Mouse (Mus musculus): ENCODE results near the gene Rhod.
"Not testable (repeated sequence)": the region's sequence is repeated elsewhere in the genome, so short reads cannot be mapped to it uniquely, and the experiment has no call there.

Gene Rhod

DNA sequence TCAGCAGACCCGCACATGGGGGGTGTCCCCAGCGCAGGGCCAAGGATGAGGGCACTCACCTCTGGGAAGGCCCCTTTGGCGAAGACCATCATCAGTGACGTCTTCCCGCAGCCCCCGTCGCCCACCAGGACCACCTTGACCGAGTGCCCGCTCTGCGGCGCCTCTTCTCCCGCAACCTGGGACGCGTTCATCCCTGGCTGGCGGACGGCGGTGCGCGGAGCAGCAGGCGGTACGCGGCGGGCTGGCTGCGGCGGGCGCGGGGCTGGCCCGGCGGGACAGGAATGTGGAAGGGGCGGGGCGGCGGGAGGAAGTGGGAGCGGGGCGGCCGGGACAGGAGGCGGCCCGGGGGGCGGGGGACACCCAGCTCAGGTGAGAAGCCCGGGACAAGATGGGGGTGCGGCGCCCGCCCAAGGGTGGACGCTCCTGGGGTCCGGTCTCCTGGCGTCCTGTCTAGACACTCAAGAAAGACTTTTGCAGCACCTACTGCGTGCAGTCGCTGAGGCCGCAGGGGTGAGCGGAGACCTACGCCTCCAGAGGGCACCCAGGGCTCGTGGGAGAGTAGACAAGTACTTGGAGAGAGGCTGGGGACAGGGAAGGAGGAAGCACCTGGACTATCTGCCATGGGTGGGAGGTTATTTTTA lies at the start of gene Rhod:
Gene Rhod, minus strand, starts transcription at position 272 of the 641 bp plus-strand sequence.
- CTCF ChIA-PET, result no interaction called here

- CTCF ChIA-PET, result no interaction called here
Observed at GRCm38 (mm10) chr19:4487877-4488276, 48.6 kb upstream of the Rhod start.

DNA sequence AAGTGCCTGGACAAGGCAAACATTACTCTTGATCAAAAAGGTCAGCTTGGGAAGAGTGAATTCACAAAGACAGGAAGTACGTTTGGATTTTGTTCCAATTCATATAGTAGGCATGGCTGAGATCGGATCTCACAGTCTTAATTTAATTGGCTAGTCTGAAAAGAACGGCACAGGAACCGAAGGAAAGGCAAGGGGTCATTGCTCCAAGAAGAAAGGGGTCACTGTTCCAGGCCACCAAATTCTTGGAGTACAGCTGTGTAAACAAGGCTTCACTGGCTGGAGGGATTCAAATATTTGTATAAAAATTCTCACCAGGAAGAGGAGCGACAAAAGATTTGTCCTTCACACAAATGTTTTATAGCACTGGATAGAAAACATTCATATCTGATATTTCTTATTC lies 45.8 kb upstream of the Rhod start:
- CTCF ChIA-PET, result no interaction called here

- CTCF ChIA-PET, result no interaction called here
Observed at GRCm38 (mm10) chr19:4482111-4482859, 43.1 kb upstream of the Rhod start.

DNA sequence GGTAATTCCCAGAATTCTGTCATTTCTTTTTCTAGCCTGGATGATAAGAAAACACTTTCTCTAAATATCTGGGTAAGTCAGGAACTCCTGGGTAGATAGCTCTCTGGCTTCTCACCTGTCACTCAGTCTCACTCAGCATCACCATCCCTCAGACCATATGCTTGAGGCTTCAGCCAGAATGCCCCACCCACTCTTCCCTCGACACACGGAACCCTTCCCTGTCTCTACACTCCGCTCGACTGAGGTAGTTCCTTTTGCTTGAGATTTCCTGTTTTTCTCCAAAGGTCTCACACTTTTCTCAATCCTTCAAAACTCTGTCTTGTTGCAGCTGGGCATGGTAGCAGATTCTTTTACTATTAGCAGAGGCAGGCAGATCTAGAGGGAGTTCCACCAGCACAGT lies 42.1 kb upstream of the Rhod start:
- CTCF ChIA-PET, result no interaction called here

GRCm38 (mm10) chr19:4480041-4480440 lies 40.8 kb upstream of the Rhod start:
- CTCF ChIA-PET, result no interaction called here

DNA sequence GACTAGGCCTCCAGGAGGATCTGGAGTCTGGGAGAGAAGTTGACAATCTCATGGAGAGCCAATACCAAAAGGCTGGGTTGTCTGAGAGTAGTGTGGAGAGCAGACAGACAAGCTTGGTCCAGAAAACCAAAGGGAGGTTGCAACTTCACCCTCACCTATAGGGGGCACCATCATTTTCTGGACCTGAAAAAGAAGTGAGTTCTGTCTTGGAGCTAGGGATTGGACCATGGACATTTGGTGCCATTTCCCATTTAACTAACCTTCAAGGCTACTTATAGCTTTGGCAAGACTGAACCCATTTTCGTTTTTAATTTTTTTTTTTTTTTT lies 38.9 kb upstream of the Rhod start:
- CTCF ChIA-PET, result no interaction called here

GRCm38 (mm10) chr19:4477345-4478189 lies 38.3 kb upstream of the Rhod start, which contains the start of gene Syt12:
Gene Syt12 (minus strand): TSS chr19:4477447.
- CTCF ChIA-PET, result no interaction called here

DNA sequence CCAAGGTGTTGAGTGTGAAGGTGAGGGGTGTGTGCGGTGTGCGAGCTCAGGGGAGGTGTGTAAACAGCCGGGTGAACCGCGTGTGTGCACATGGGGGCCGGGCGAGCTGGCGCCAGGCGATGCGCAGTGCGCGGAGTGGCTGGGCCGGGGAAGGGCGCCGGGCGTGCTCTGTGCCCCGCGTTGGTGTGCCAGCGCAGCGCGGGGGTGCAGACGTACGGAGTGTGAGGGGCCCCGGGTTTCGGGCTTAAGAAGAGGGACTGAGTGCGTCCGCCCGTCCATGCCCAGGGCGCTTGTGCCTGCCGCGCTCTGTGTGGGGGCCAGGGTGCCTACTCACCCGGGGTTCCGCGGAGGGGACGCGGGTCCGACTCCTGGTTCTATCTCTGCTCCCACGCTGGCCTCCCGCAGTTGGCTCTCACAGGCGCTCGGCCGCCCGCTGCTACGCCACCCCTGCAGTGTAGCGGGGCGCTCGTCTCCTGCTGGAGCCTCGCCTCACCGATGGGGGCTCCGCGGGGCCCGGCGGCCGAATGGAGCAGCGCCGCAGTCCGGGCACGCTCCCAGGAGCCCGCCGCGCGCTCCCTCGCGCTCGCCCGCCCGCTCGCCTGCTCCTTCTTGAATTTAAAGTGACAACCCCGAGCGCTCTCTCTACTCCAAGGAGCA lies 37.5 kb upstream of the Rhod start:
- CTCF ChIA-PET, result no interaction called here

- CTCF ChIA-PET, result interaction anchor here (0.6 kb wide), 2 partner anchors 10 to 80 kb away, joined by 4 to 5 read pairs; no protein-coding TSS in a partner anchor
Observed at GRCm38 (mm10) chr19:4475224-4475925, 36.1 kb upstream of the Rhod start.

DNA sequence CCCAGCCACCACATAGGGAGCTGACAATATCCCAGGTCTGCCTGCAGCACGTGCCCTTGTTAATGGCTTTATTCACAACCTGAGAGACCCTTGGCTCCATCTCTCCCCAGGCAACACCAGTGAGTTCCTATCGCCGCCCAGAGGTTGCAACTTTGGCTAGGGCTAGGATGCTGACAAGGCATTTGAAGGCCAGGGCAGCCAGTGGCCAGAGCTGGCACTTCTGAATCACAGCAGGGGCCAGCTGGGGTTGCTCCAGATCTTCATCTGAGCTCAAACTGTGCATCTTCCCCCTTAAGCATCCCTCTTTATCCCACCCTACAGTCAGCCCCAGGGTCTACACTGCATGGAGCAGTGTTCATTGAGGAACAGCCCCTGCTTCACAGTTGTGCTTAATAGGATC lies 35.5 kb upstream of the Rhod start:
- CTCF ChIA-PET, result no interaction called here

- CTCF ChIA-PET, result no interaction called here
Observed at GRCm38 (mm10) chr19:4473549-4473948, 34.3 kb upstream of the Rhod start.

DNA sequence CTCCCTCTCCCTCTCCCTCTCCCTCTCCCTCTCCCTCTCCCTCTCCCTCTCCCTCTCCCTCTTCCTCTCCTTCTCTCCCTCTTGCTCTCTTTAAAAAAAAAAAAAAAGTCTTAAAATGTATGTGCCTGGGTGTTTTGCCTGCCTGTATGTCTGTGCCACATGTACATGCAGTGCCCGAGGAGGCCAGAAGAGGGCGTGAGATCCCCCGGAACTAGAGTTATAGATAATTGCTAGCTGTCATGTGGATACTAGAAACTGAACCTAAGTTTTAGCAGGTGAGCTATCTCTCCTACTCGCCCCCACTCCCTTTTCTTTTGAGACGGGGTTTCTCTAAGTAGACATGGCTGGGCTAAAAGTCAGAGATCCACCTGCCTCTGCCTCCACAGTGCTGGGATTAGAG lies 29.1 kb upstream of the Rhod start:
- CTCF ChIA-PET, result no interaction called here

DNA sequence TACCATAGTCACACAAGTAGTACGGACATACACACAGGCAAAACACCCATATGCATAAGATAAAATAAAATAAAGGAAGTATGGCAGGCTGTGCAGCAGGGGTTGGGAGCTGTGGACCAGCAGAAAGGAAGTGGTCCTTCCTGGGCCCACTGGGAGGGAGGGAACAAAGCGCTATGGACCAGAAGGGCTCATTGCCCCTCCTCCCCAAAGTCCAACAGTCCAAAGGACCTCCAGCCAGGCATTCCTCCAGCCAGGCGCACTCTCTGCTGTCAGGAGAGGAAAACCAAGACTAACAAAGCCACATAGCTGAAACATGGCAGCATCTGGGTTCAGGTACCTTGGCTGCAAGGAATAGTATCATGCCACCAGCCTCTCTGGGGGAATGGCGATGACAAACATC lies 25.4 kb upstream of the Rhod start:
- CTCF ChIA-PET, result no interaction called here

DNA sequence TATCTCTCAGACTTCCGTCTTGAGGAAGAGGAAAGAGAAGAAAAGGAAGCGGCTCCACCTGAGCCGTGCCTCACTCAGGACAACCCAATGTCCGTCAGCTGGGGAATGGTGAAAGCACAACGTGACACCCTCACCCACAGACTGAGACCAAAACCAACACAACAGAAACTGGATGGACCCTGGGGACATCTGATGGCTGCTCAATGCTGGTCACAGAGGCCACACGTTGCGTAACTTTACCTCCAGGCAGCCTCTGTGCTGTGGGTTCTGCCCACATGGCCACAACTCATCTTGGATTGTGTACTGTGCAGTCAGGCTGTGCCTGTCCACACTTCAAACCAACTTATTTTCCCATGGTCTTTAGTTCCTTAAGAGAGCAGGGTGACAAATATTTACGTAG lies 22.7 kb upstream of the Rhod start:
- CTCF ChIA-PET, result no interaction called here

GRCm38 (mm10) chr19:4456227-4456626 lies 17.0 kb upstream of the Rhod start:
- CTCF ChIA-PET, result no interaction called here

GRCm38 (mm10) chr19:4455071-4455800 lies 16.0 kb upstream of the Rhod start:
- CTCF ChIA-PET, result no interaction called here

GRCm38 (mm10) chr19:4454040-4454439 lies 14.8 kb upstream of the Rhod start:
- CTCF ChIA-PET, result not testable (repeated sequence)

DNA sequence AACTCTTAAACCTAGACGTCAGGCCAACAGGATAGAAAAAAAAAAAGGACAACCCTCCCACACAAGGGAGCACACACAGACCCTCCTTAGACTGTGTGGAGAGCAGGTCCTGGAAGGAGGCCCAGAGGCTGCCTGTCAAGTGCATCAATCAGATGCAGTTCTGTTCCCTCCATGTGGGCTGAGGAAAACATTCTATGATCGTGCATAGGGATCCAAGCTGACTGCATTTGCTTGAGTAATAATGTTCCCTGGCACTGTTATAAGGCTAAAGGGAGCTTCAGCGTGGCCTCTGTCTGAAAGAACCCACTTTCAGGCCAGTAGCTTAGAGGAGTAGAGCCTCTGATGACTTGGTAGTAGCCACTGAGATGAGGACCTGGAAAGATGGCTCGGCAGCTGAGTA lies 13.3 kb upstream of the Rhod start:
- CTCF ChIA-PET, result no interaction called here

GRCm38 (mm10) chr19:4451965-4452364 lies 12.7 kb upstream of the Rhod start:
- CTCF ChIA-PET, result no interaction called here

DNA sequence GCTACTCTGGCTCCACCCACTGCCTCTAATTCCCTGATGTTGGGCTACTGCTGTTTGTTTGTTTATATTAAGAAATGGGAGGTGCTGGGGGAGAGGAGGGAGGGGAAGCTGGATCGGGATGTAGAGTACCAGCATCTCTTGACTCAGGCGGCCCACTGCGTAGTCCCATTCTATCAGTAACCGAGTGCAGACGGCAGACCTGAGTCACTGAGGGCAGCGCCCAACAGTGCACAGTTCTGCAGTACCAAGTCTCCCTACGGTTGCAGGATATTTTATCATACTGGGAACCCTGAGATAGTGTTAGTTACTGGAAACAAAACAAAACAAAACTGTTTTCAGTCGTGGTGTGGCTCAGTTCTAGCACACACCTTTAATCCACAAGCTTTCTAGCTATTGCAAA lies 11.9 kb upstream of the Rhod start:
- CTCF ChIA-PET, result no interaction called here

Measured in spleen, embryonic (tissue).